Mouse (Mus musculus) embryonic fibroblast, embryonic 13.5 days (primary cell): ENCODE results near the gene Polr2i.
A peak's percentile ranks its signal among the peaks of the same experiment; 100 is the strongest.

ENCODE experiments used
- CTCF ChIP-seq: IDR thresholded peaks from 2 replicates; pipeline ENCODE4 v1.5.1; 2011; ENCODE audit warnings: mild to moderate bottlenecking, control low read depth, low read length, moderate library complexity, borderline replicate concordance; ENCODE audit not compliant: insufficient read depth
- POLR2A ChIP-seq: IDR thresholded peaks from 2 replicates; pipeline ENCODE4 v1.6.1; 2011; ENCODE audit warnings: low read depth, mild to moderate bottlenecking, control low read depth, low read length, moderate library complexity

GRCm38 (mm10) chr7:30219293-30220007 is 12.3 kb upstream of the Polr2i start:
- TF ChIP-seq POLR2A: peak; percentile 64; the same call in 1 of the 2 replicates
- TF ChIP-seq CTCF: no peak
